Mouse (Mus musculus) G1E (cell line): ENCODE results near the gene Ptgir. TPM values are rescaled to one million over a fixed set of nuclear protein-coding genes. Genes with fewer than 3 reads are reported as not detected.

ENCODE experiments used
- ATAC-seq: 2 replicates; pipeline ENCODE4 v1.8.0; 2016; ENCODE audit warnings: mild to moderate bottlenecking; ENCODE audit not compliant: insufficient number of reproducible peaks, poor library complexity, low FRiP score, severe bottlenecking; ENCODE audit errors: extremely low read depth
- DNase-seq: peaks from one replicate; pipeline ENCODE4 v3.0.0; 2012; ENCODE audit warnings: low spot score
- H3K27me3 ChIP-seq: 2 replicates; pipeline ENCODE4 v1.6.1; 2012; ENCODE audit warnings: mild to moderate bottlenecking, low read length, inconsistent platforms; ENCODE audit not compliant: insufficient read depth
- H3K36me3 ChIP-seq: replicated peaks from 2 replicates; pipeline ENCODE3; 2012; ENCODE audit warnings: mild to moderate bottlenecking, inconsistent platforms
- H3K4me1 ChIP-seq: 2 replicates; pipeline ENCODE4 v1.6.1; 2012; ENCODE audit warnings: low read depth, low read length, inconsistent platforms, mixed read lengths; ENCODE audit not compliant: insufficient read depth
- H3K4me3 ChIP-seq: 2 replicates; pipeline ENCODE4 v1.5.1; 2012; ENCODE audit warnings: low read depth, mild to moderate bottlenecking, inconsistent platforms, low read length, moderate library complexity, mixed read lengths
- H3K9me3 ChIP-seq: replicated peaks from 2 replicates; pipeline ENCODE4 v1.6.1; 2012; ENCODE audit warnings: inconsistent platforms
- CTCF ChIP-seq: IDR thresholded peaks from 2 replicates; pipeline ENCODE4 v1.5.1; 2012; ENCODE audit warnings: low read depth, low read length, inconsistent platforms, mixed read lengths
- GATA1 ChIP-seq: IDR thresholded peaks from 2 replicates; pipeline ENCODE4 v1.6.1; 2012; ENCODE audit warnings: borderline replicate concordance, low read length, inconsistent platforms, mixed read lengths
- GATA2 ChIP-seq: IDR thresholded peaks from 2 replicates; pipeline ENCODE4 v1.6.1; 2012; ENCODE audit warnings: low read depth, low read length, inconsistent platforms, borderline replicate concordance
- POLR2AphosphoS5 ChIP-seq: IDR thresholded peaks from 2 replicates; pipeline ENCODE4 v1.6.1; 2012; ENCODE audit warnings: low read depth, low read length, inconsistent platforms; ENCODE audit not compliant: insufficient replicate concordance
- TAL1 ChIP-seq: conservative IDR thresholded peaks from 2 replicates; pipeline ENCODE4 v1.6.1; 2012; ENCODE audit warnings: low read depth, low read length, inconsistent platforms, mixed read lengths
- polyA plus RNA-seq: library from polyadenylated mRNA; stranded (reverse); fragments of >175 nt; gene quantifications from 2 replicates; pipeline ENCODE4 v1.2.3, GENCODE M21; 2012
- total RNA-seq, 2 experiments: library from RNA; stranded (forward) in 1 of 2; stranded (reverse) in 1 of 2; fragments of 200-1000 nt in 1 of 2; fragments of >200 nt in 1 of 2; fragmentation: Nextera tagmentation in 1 of 2; gene quantifications; 2 replicates each; pipeline ENCODE4 v1.2.3; 2014 to 2017

Ptgir gene
- total and polyA plus RNA-seq, 3 experiments, result 0.05 to 3.5 TPM; not detected in 1

GRCm38 (mm10) chr7:16906889-16907559 is 734 bp downstream of the Ptgir start:
- no peak for TF ChIP-seq GATA1
- ATAC-seq (no peak), DNase-seq (no peak)
- no peaks in the 10 kb centered on the region for H3K36me3 ChIP-seq
- H3K4me3 ChIP-seq, result peak overlapping the region; percentile 14; the same call in 1 of the 2 replicates
- peaks cover 48% of the 10 kb centered on the region for H3K27me3 ChIP-seq
- H3K9me3 ChIP-seq, result no peaks in the 10 kb centered on the region
- peaks cover 55% of the 10 kb centered on the region for H3K4me1 ChIP-seq

DNA sequence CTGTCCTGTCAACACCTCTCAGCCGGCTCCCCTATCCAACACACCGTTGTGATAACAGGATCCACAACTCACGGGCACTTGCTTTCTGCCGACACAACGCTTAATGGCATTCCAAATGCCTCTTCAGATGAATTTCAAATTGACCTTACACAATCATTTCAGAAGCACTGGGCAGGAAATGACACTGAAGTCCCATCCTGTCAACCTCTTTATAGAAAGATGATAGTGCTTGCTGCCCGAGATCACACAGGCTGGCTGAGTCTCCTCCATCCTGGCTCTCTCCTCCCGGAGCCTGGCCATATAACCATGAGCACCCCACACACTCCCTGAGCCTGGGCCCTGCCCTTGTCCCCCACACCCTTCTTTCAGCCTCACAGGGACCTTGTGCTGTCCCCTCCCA is 1.6 kb downstream of the Ptgir start:
- DNase-seq (no peak), ATAC-seq (no peak)
- Histone ChIP-seq H3K27me3 (peaks cover 45% of the 10 kb centered on the region), H3K4me1 (peaks cover 46% of the 10 kb centered on the region), H3K36me3 (peaks cover under 1% of the 10 kb centered on the region), H3K9me3 (no peaks in the 10 kb centered on the region), H3K4me3 (no peak overlapping the region)
- TF ChIP-seq CTCF (no peak), GATA1 (no peak), GATA2 (no peak), TAL1 (no peak), POLR2AphosphoS5 (no peak)

- Histone ChIP-seq H3K4me1 (peaks cover 42% of the 10 kb centered on the region), H3K27me3 (peaks cover 45% of the 10 kb centered on the region), H3K36me3 (peaks cover 6% of the 10 kb centered on the region), H3K4me3 (no peak overlapping the region), H3K9me3 (no peaks in the 10 kb centered on the region)
- DNase-seq (no peak), ATAC-seq (no peak)
- no peak for TF ChIP-seq CTCF
- no peak for TF ChIP-seq GATA2
- TF ChIP-seq POLR2AphosphoS5, result no peak
- TF ChIP-seq GATA1, result no peak
- TF ChIP-seq TAL1, result no peak
Measured at GRCm38 (mm10) chr7:16908367-16908766, 2.1 kb downstream of the Ptgir start.

GRCm38 (mm10) chr7:16908859-16909258 is 2.6 kb downstream of the Ptgir start:
- DNase-seq, result no peak
- Histone ChIP-seq H3K9me3 (no peaks in the 10 kb centered on the region), H3K27me3 (peaks cover 45% of the 10 kb centered on the region), H3K4me3 (no peak overlapping the region), H3K36me3 (peaks cover 11% of the 10 kb centered on the region), H3K4me1 (peaks cover 41% of the 10 kb centered on the region)
- ATAC-seq, result no peak
- TF ChIP-seq CTCF (no peak), GATA2 (no peak), TAL1 (no peak), POLR2AphosphoS5 (no peak), GATA1 (no peak)

DNA sequence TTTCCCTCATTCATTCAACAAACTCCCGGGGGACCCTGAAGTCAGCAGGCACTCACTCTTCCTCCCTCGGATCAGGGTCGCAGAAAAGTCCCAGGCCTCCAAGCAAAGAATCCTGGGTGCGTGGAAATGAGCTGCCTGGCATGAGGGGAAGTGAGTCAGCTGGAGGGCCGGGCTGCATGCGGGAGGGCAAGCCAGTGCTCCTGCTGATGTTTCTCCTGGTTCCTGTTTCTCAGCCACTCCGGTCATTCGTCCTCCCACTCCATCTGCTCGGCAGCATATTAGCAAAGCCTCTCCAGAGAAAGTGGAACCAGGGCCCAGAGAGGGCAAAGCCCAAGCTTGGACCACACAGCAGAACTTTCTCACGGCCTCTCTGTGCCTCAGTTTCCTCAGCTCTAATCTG is 3.6 kb downstream of the Ptgir start:
- TF ChIP-seq POLR2AphosphoS5 (no peak), GATA2 (no peak)
- Histone ChIP-seq H3K27me3 (peaks cover 45% of the 10 kb centered on the region), H3K36me3 (peaks cover 21% of the 10 kb centered on the region), H3K4me3 (no peak overlapping the region), H3K4me1 (peaks cover 42% of the 10 kb centered on the region), H3K9me3 (no peaks in the 10 kb centered on the region)
- DNase-seq (no peak), ATAC-seq (no peak)

- peaks cover 41% of the 10 kb centered on the region for H3K36me3 ChIP-seq
- no peak overlapping the region for H3K4me3 ChIP-seq
- H3K9me3 ChIP-seq, result no peaks in the 10 kb centered on the region
- H3K4me1 ChIP-seq, result peaks cover 35% of the 10 kb centered on the region
- ATAC-seq, result no peak
- DNase-seq, result no peak
- peaks cover 36% of the 10 kb centered on the region for H3K27me3 ChIP-seq
- TF ChIP-seq POLR2AphosphoS5 (no peak), CTCF (no peak), GATA2 (no peak), TAL1 (no peak), GATA1 (no peak)
Measured at GRCm38 (mm10) chr7:16911904-16912303, 5.6 kb downstream of the Ptgir start.

- Histone ChIP-seq H3K36me3 (peaks cover 46% of the 10 kb centered on the region), H3K4me3 (no peak overlapping the region), H3K27me3 (peaks cover 32% of the 10 kb centered on the region), H3K9me3 (no peaks in the 10 kb centered on the region), H3K4me1 (peaks cover 36% of the 10 kb centered on the region)
- ATAC-seq (no peak), DNase-seq (no peak)
- TF ChIP-seq TAL1 (no peak), POLR2AphosphoS5 (no peak), CTCF (no peak), GATA1 (no peak), GATA2 (no peak)
Measured at GRCm38 (mm10) chr7:16912360-16912759, 6.1 kb downstream of the Ptgir start.
